7 mouse cellular contexts compared by ENCODE assay signal in genomic region chr17:25189091-25189490, GRCm38 (mm10). TPM values are rescaled to one million over a fixed set of nuclear protein-coding genes. Genes with fewer than 3 reads are reported as not detected.
DNase-seq lines count a peak whose midpoint lies in the region; ATAC-seq and TF ChIP-seq lines count a peak whose summit lies in the region.

No protein-coding gene starts in this region.

- 4% methylated on average over 16 of the region's 16 CpGs for WGBS in lung, embryonic 15.5 days
- WGBS in embryonic facial prominence, embryonic 14.5 days, result 0% methylated on average over 8 of the region's 16 CpGs
- 3% methylated on average over 16 of the region's 16 CpGs for WGBS in intestine, postnatal 0 days
- WGBS in olfactory bulb, adult 2 months, result 2% methylated on average over 16 of the region's 16 CpGs

- DNase-seq in lung, adult 18-20 months, result no peak
- DNase-seq in embryonic facial prominence, embryonic 14.5 days (ENCODE audit: low spot score), result no peak
- DNase-seq in frontal cortex, postnatal 14 days (ENCODE audit: low spot score in 2 of 2), result no peak
- DNase-seq in ovary, postnatal 36 days (ENCODE audit: low spot score), result no peak

- H3K36me3 ChIP-seq in lung, embryonic 15.5 days, result peaks cover 12% of the 10 kb centered on the region; the same call in 1 of the 2 replicates
- peaks cover 19% of the 10 kb centered on the region for H3K36me3 ChIP-seq in embryonic facial prominence, embryonic 14.5 days (ENCODE audit: control insufficient read depth, insufficient read depth, low read length)
- H3K36me3 ChIP-seq in intestine, postnatal 0 days (ENCODE audit: control insufficient read depth, insufficient read depth), result peaks cover 26% of the 10 kb centered on the region; the same call in 1 of the 2 replicates

- ATAC-seq in lung, embryonic 15.5 days (ENCODE audit: borderline replicate concordance, extremely low read depth, low FRiP score, low TSS enrichment), result no peak
- ATAC-seq in embryonic facial prominence, embryonic 14.5 days (ENCODE audit: low read depth), result no peak
- no peak for ATAC-seq in intestine, postnatal 0 days

- H3K4me3 ChIP-seq in lung, embryonic 15.5 days, result peak overlapping the region; percentile 95
- H3K4me3 ChIP-seq in embryonic facial prominence, embryonic 14.5 days (ENCODE audit: low read depth, low read length), result peak overlapping the region; percentile 98
- H3K4me3 ChIP-seq in intestine, postnatal 0 days (ENCODE audit: low read depth, low read length), result peak overlapping the region; percentile 98
- peak overlapping the region; percentile 97 for H3K4me3 ChIP-seq in olfactory bulb, adult 2 months (ENCODE audit: insufficient read depth, low read depth, low read length)

- H3K9ac ChIP-seq in lung, embryonic 15.5 days, result peak overlapping the region; percentile 88
- H3K9ac ChIP-seq in embryonic facial prominence, embryonic 14.5 days (ENCODE audit: low read depth, low read length), result peak overlapping the region; percentile 94
- peak overlapping the region; percentile 93 for H3K9ac ChIP-seq in intestine, postnatal 0 days (ENCODE audit: low read depth, low read length)

- H3K9me3 ChIP-seq in lung, embryonic 15.5 days, result no peaks in the 10 kb centered on the region
- H3K9me3 ChIP-seq in embryonic facial prominence, embryonic 14.5 days (ENCODE audit: control insufficient read depth, low read length), result no peaks in the 10 kb centered on the region
- no peaks in the 10 kb centered on the region for H3K9me3 ChIP-seq in intestine, postnatal 0 days (ENCODE audit: control insufficient read depth)

- H3K4me2 ChIP-seq in lung, embryonic 15.5 days, result peak overlapping the region; percentile 84
- H3K4me2 ChIP-seq in embryonic facial prominence, embryonic 14.5 days (ENCODE audit: low read depth, low read length), result peak overlapping the region; percentile 92
- H3K4me2 ChIP-seq in intestine, postnatal 0 days (replicated peaks; ENCODE audit: low read depth), result peak overlapping the region; percentile 88

- H3K27ac ChIP-seq in lung, embryonic 15.5 days, result no peak overlapping the region
- H3K27ac ChIP-seq in embryonic facial prominence, embryonic 14.5 days (replicated peaks; ENCODE audit: low read depth, low read length), result no peak overlapping the region
- no peak overlapping the region for H3K27ac ChIP-seq in intestine, postnatal 0 days (ENCODE audit: low read depth, low read length)
- no peak overlapping the region for H3K27ac ChIP-seq in olfactory bulb, adult 2 months (ENCODE audit: insufficient read depth, low read depth, low read length)

- H3K4me1 ChIP-seq in lung, embryonic 15.5 days, result peaks cover 25% of the 10 kb centered on the region
- H3K4me1 ChIP-seq in embryonic facial prominence, embryonic 14.5 days (ENCODE audit: control insufficient read depth, insufficient read depth, low read length), result peaks cover 17% of the 10 kb centered on the region
- peaks cover 2% of the 10 kb centered on the region; the same call in 1 of the 2 replicates for H3K4me1 ChIP-seq in intestine, postnatal 0 days (replicated peaks; ENCODE audit: control insufficient read depth, insufficient read depth, low read length)
- H3K4me1 ChIP-seq in olfactory bulb, adult 2 months (ENCODE audit: control insufficient read depth, insufficient read depth, low read length), result peaks cover 11% of the 10 kb centered on the region

- no peak; the same call in 1 of the 2 replicates for TF ChIP-seq CTCF in intestine, postnatal 0 days (IDR thresholded peaks at IDR 0.05; ENCODE audit: low read depth)
- TF ChIP-seq CTCF in olfactory bulb, adult 2 months (IDR thresholded peaks at IDR 0.05; ENCODE audit: insufficient read depth, low read depth, low read length), result no peak

- TF ChIP-seq POLR2A in olfactory bulb, adult 2 months (IDR thresholded peaks at IDR 0.05; ENCODE audit: insufficient read depth, low read depth, low read length), result no peak

- no peaks in the 10 kb centered on the region for H3K27me3 ChIP-seq in lung, embryonic 15.5 days
- no peaks in the 10 kb centered on the region for H3K27me3 ChIP-seq in embryonic facial prominence, embryonic 14.5 days (replicated peaks; ENCODE audit: control insufficient read depth, insufficient read depth, low read length)
- no peaks in the 10 kb centered on the region for H3K27me3 ChIP-seq in intestine, postnatal 0 days (replicated peaks; ENCODE audit: control insufficient read depth, insufficient read depth, low read length)

RNA-seq across cellular contexts. Expression of gene Unkl, which starts 0.9 kb away (rescaled TPM):
- polyA plus RNA-seq in lung, embryonic 15.5 days (2015; fragmentation: Nextera tagmentation; extraction: Ambion mirVana), result 8.6 and 8.8 TPM in 2 replicates
- polyA plus RNA-seq in embryonic facial prominence, embryonic 14.5 days (2014; fragmentation: Nextera tagmentation; extraction: Ambion mirVana), result 5.6 and 5.8 TPM in 2 replicates
- polyA plus RNA-seq in intestine, postnatal 0 days (2015; fragmentation: Nextera tagmentation; extraction: Ambion mirVana), result 1.9 and 2.2 TPM in 2 replicates
- not detected in 2 replicates for polyA plus RNA-seq in olfactory bulb, adult 2 months (2012; ENCODE audit: insufficient read depth, insufficient read length, low replicate concordance, missing spikeins)

RNA-seq across cellular contexts. Expression of gene BC003965, which starts 4.7 kb away (rescaled TPM):
- 32.1 and 33.0 TPM in 2 replicates for polyA plus RNA-seq in lung, embryonic 15.5 days (2015; fragmentation: Nextera tagmentation; extraction: Ambion mirVana)
- polyA plus RNA-seq in embryonic facial prominence, embryonic 14.5 days (2014; fragmentation: Nextera tagmentation; extraction: Ambion mirVana), result 28.1 and 29.2 TPM in 2 replicates
- 17.5 and 18.5 TPM in 2 replicates for polyA plus RNA-seq in intestine, postnatal 0 days (2015; fragmentation: Nextera tagmentation; extraction: Ambion mirVana)
- not detected in 2 replicates for polyA plus RNA-seq in olfactory bulb, adult 2 months (2012; ENCODE audit: insufficient read depth, insufficient read length, low replicate concordance, missing spikeins)

RNA-seq across cellular contexts. Expression of gene Gm38655, which starts 13.8 kb away (rescaled TPM):
- polyA plus RNA-seq in lung, embryonic 15.5 days (2015; fragmentation: Nextera tagmentation; extraction: Ambion mirVana), result 9.0 and 10.3 TPM in 2 replicates
- 0.25 TPM in 1 of 2 replicates, not detected in the other for polyA plus RNA-seq in embryonic facial prominence, embryonic 14.5 days (2014; fragmentation: Nextera tagmentation; extraction: Ambion mirVana)
- polyA plus RNA-seq in intestine, postnatal 0 days (2015; fragmentation: Nextera tagmentation; extraction: Ambion mirVana), result 0.30 TPM in 1 of 2 replicates, not detected in the other
- polyA plus RNA-seq in olfactory bulb, adult 2 months (2012; ENCODE audit: insufficient read depth, insufficient read length, low replicate concordance, missing spikeins), result not detected in 2 replicates

RNA-seq across cellular contexts. Expression of gene Ccdc154, which starts 26.8 kb away (rescaled TPM):
- polyA plus RNA-seq in lung, embryonic 15.5 days (2015; fragmentation: Nextera tagmentation; extraction: Ambion mirVana), result 0.44 and 0.50 TPM in 2 replicates
- not detected in 2 replicates for polyA plus RNA-seq in embryonic facial prominence, embryonic 14.5 days (2014; fragmentation: Nextera tagmentation; extraction: Ambion mirVana)
- not detected in 2 replicates for polyA plus RNA-seq in intestine, postnatal 0 days (2015; fragmentation: Nextera tagmentation; extraction: Ambion mirVana)
- polyA plus RNA-seq in olfactory bulb, adult 2 months (2012; ENCODE audit: insufficient read depth, insufficient read length, low replicate concordance, missing spikeins), result not detected in 2 replicates

RNA-seq across cellular contexts. Expression of gene Gnptg, which starts 50.8 kb away (rescaled TPM):
- 43.3 and 47.2 TPM in 2 replicates for polyA plus RNA-seq in lung, embryonic 15.5 days (2015; fragmentation: Nextera tagmentation; extraction: Ambion mirVana)
- polyA plus RNA-seq in embryonic facial prominence, embryonic 14.5 days (2014; fragmentation: Nextera tagmentation; extraction: Ambion mirVana), result 32.4 and 34.9 TPM in 2 replicates
- polyA plus RNA-seq in intestine, postnatal 0 days (2015; fragmentation: Nextera tagmentation; extraction: Ambion mirVana), result 41.0 and 42.1 TPM in 2 replicates
- polyA plus RNA-seq in olfactory bulb, adult 2 months (2012; ENCODE audit: insufficient read depth, insufficient read length, low replicate concordance, missing spikeins), result not detected in 2 replicates

Comparison
In these comparisons a context has a peak if more than half of its experiments do, and no peak if none do; other contexts are left out.
1. RNA of gene Unkl, which starts 0.9 kb away (polyA plus RNA-seq): not detected in olfactory bulb, adult 2 months; 8.6 to 8.8 TPM in lung, embryonic 15.5 days, 5.6 to 5.8 TPM in embryonic facial prominence, embryonic 14.5 days and 1.9 to 2.2 TPM in intestine, postnatal 0 days; every median in the first group is over 10 times any median in the second.
2. Peak in every context shown above with its lines, with median percentiles within 50 percentile points of each other: H3K4me2 ChIP-seq, H3K4me3 ChIP-seq and H3K9ac ChIP-seq.